Mouse (Mus musculus) forebrain, embryonic 13.5 days (tissue): ENCODE data around the gene Bloc1s3. TPM values are rescaled to one million over a fixed set of nuclear protein-coding genes. Genes with fewer than 3 reads are reported as not detected.
A peak's percentile ranks its signal among the peaks of the same experiment; 100 is the strongest.

Experiments used
- ATAC-seq: fragments of 200-750 bp; cut with Nextera tagmentation; 2 replicates; pipeline ENCODE4 v1.8.0; 2017
- H3K27ac ChIP-seq: fragments of 300-500 bp; sonication (generic); 2 replicates; pipeline ENCODE4 v1.5.1; 2015; ENCODE audit warnings: inconsistent platforms, mild to moderate bottlenecking, moderate library complexity
- H3K27me3 ChIP-seq: fragments of 300-500 bp; sonication (generic); 2 replicates; pipeline ENCODE4 v1.6.1; 2015; ENCODE audit warnings: mild to moderate bottlenecking, inconsistent platforms
- H3K36me3 ChIP-seq: fragments of 300-500 bp; sonication (generic); 2 replicates; pipeline ENCODE4 v1.6.1; 2015; ENCODE audit warnings: mild to moderate bottlenecking, inconsistent platforms; ENCODE audit not compliant: poor library complexity, severe bottlenecking
- H3K4me1 ChIP-seq: fragments of 300-500 bp; sonication (generic); 2 replicates; pipeline ENCODE4 v1.6.1; 2015; ENCODE audit warnings: inconsistent platforms
- H3K4me2 ChIP-seq: fragments of 300-500 bp; sonication (generic); 2 replicates; pipeline ENCODE4 v1.6.1; 2015; ENCODE audit warnings: inconsistent platforms, mild to moderate bottlenecking, moderate library complexity
- H3K4me3 ChIP-seq: fragments of 300-500 bp; sonication (generic); 2 replicates; pipeline ENCODE4 v1.5.1; 2015; ENCODE audit warnings: mild to moderate bottlenecking, inconsistent platforms
- H3K9ac ChIP-seq: fragments of 300-500 bp; sonication (generic); 2 replicates; pipeline ENCODE4 v1.6.1; 2015; ENCODE audit warnings: mild to moderate bottlenecking, inconsistent platforms
- H3K9me3 ChIP-seq: fragments of 300-500 bp; sonication (generic); replicated peaks from 2 replicates; pipeline ENCODE4 v1.6.1; 2016; ENCODE audit warnings: inconsistent platforms
- WGBS: fragments of 180-500 bp; shearing (Covaris S2); methylation state at CpG from one replicate; pipeline ENCODE4 v1.1.7; 2015; 5-methylcytosine and 5-hydroxymethylcytosine counted together
- polyA plus RNA-seq: library from polyadenylated mRNA; unstranded; fragments of >200 nt; fragmentation: Nextera tagmentation; extraction: Ambion mirVana; gene quantifications from 2 replicates; pipeline ENCODE4 v1.2.1, GENCODE M21; 2015

Gene Bloc1s3
- polyA plus RNA-seq, 1 experiment from 2014 or later = 3.3 TPM

DNA sequence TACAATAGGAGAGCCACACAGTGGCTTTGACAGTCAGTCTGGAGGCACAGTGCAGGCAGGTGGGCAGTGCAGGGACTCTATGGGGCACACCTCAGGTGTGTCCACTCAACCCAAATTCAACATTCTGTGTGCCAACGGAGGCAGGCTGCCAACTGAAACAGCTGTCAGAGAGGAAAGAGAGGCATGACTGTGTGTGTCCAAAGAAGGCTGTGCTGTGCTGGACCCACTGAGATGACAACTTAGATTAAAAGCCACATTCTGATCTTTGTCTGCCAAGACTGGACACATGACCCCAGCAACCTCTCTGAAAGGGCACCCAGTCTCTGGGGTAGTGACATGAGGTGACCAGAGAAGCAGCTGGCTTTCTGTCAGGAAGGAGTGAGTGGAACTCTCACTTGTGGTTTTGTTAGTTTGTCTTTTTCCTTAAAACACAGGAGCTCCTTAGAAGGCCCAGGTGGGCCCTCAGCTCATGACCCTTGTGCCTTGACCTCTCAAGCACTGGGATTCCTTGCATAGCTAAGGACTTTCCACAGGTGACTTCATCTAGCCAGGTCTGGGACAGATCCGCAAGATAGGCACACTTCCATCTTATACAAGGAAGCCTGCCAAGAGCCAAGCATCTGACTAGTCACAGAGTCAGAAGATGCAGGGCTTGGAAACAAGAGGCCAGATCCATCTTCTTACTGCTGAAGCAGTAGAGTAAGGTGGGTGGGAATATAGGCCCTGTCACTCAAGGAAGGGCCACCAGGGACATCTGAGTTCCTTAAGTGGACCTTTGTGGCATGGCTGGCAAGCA, 32.8 kb upstream of the Bloc1s3 start:
- Histone ChIP-seq H3K4me3 (no peak overlapping the region), H3K27ac (peak overlapping the region; percentile 75), H3K4me1 (peaks cover 26% of the 10 kb centered on the region), H3K4me2 (no peak overlapping the region), H3K9ac (no peak overlapping the region), H3K36me3 (no peaks in the 10 kb centered on the region), H3K27me3 (no peaks in the 10 kb centered on the region), H3K9me3 (no peaks in the 10 kb centered on the region)
- WGBS = 93% methylated on average over 2 of the region's 2 CpGs
- no peak for ATAC-seq

DNA sequence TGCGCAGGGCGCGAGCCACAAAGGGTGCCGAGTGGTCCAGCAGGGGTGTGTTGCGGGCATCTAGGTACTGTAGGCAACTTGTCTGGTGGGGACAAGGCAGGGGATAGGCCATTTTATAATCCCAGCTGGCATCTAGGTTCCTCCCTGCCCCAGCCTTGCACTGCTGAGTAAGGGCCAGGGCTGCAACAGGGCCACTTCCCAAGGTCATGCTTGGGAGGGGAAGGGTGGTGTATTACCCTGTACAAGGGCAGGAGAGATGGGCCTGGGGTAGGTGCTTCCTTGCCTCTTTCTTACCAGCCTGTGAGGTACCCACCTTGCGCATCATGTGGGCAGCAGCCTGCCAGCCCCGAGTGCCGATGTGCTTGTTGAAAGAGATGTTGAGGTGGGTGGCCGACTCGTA, 26.5 kb upstream of the Bloc1s3 start:
- no peak overlapping the region for H3K4me2 ChIP-seq
- no peak for ATAC-seq
- 97% methylated on average over 10 of the region's 10 CpGs for WGBS

GRCm38 (mm10) chr7:19532240-19532639, 24.1 kb upstream of the Bloc1s3 start:
- no peak overlapping the region for H3K9ac ChIP-seq
- H3K36me3 ChIP-seq = peaks cover 75% of the 10 kb centered on the region
- WGBS = 91% methylated on average over 14 of the region's 14 CpGs
- no peaks in the 10 kb centered on the region for H3K4me1 ChIP-seq
- no peaks in the 10 kb centered on the region for H3K9me3 ChIP-seq
- H3K4me2 ChIP-seq = no peak overlapping the region
- H3K4me3 ChIP-seq = no peak overlapping the region
- no peaks in the 10 kb centered on the region for H3K27me3 ChIP-seq
- no peak overlapping the region for H3K27ac ChIP-seq
- no peak for ATAC-seq

More for the DNA sequence above, 26.5 kb upstream of the Bloc1s3 start:
- Histone ChIP-seq H3K4me1 (no peaks in the 10 kb centered on the region), H3K27ac (no peak overlapping the region), H3K9ac (no peak overlapping the region), H3K36me3 (peaks cover 60% of the 10 kb centered on the region), H3K27me3 (no peaks in the 10 kb centered on the region), H3K4me3 (no peak overlapping the region), H3K9me3 (no peaks in the 10 kb centered on the region)

- ATAC-seq = no peak
- Histone ChIP-seq H3K4me1 (no peaks in the 10 kb centered on the region), H3K27ac (no peak overlapping the region), H3K9ac (no peak overlapping the region), H3K4me3 (no peak overlapping the region), H3K27me3 (no peaks in the 10 kb centered on the region), H3K36me3 (peaks cover 75% of the 10 kb centered on the region), H3K9me3 (no peaks in the 10 kb centered on the region), H3K4me2 (no peak overlapping the region)
- WGBS = 79% methylated on average over 10 of the region's 10 CpGs
These were observed 22.9 kb upstream of the Bloc1s3 start for GRCm38 (mm10) chr7:19531077-19531476.

DNA sequence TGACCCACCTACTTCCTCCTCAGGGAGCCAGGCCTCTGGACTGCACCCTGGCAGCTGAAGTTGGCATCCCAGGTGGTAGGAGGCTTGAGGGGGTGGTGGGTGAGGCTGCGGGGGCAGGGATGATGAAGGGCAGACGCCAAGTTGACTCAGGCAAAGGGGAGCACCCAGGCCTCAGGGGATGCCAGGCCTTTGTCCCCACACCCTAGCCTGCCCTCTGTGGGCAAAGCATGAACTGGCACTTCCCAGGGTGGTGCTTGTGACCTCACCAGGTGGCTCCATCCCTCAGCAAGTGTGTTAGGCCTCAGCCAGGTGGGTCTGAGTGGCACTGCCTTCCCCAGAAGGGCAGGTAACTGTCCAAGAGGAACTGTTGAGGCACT, 16.9 kb upstream of the Bloc1s3 start:
- Histone ChIP-seq H3K9me3 (no peaks in the 10 kb centered on the region), H3K4me1 (peaks cover 22% of the 10 kb centered on the region), H3K27ac (no peak overlapping the region), H3K4me3 (no peak overlapping the region), H3K4me2 (no peak overlapping the region), H3K9ac (no peak overlapping the region), H3K27me3 (peaks cover 56% of the 10 kb centered on the region), H3K36me3 (peaks cover 19% of the 10 kb centered on the region)
- ATAC-seq = no peak
- 70% methylated on average over 2 of the region's 2 CpGs for WGBS

GRCm38 (mm10) chr7:19524420-19525104, 16.4 kb upstream of the Bloc1s3 start:
- Histone ChIP-seq H3K9me3 (no peaks in the 10 kb centered on the region), H3K27me3 (peaks cover 61% of the 10 kb centered on the region), H3K36me3 (peaks cover 14% of the 10 kb centered on the region), H3K4me3 (peak overlapping the region; percentile 43), H3K9ac (peak overlapping the region; percentile 63), H3K27ac (no peak overlapping the region), H3K4me2 (peak overlapping the region; percentile 76), H3K4me1 (peaks cover 27% of the 10 kb centered on the region)
- peak; percentile 48 for ATAC-seq
- 12% methylated on average over 24 of the region's 24 CpGs for WGBS

DNA sequence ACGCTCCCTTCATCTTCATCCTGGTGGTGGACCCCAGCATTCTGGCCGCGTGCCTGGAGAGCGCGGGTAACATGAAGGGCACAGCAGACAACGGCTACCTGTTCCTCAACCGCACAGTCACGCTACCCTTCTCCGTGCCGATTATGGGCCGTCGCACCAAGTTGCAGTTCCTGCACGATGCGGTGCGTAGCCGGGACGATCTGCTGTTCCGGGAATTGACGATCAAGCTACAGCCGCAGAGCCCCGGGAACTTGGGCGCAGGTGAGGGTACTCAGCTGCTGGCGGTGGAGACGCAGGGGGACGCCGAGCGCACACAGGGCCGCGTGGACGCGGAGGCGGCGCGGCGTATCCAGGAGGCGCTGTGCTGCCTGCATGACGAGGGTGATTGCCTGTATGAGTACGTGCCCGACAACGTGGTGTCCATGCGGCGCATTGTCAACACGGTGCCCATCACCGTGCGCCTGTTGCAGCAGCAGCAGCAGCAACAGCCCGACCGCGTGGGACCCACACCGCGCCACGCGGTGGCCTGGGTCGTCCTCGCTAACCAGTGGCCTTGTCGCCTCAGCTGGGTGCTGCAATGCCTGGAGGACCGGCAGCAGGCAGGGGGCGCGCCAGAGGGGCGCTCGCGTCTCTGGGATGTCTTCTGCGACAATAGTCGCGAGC, 15.7 kb upstream of the Bloc1s3 start:
- peak; percentile 72 for ATAC-seq
- peak overlapping the region; percentile 43 for H3K4me3 ChIP-seq
- H3K4me2 ChIP-seq = peak overlapping the region; percentile 76
- H3K9me3 ChIP-seq = no peaks in the 10 kb centered on the region
- peaks cover 27% of the 10 kb centered on the region for H3K4me1 ChIP-seq
- WGBS = 2% methylated on average over 64 of the region's 64 CpGs
- no peak overlapping the region for H3K27ac ChIP-seq
- peak overlapping the region; percentile 63 for H3K9ac ChIP-seq
- peaks cover 7% of the 10 kb centered on the region for H3K36me3 ChIP-seq
- H3K27me3 ChIP-seq = peaks cover 68% of the 10 kb centered on the region

DNA sequence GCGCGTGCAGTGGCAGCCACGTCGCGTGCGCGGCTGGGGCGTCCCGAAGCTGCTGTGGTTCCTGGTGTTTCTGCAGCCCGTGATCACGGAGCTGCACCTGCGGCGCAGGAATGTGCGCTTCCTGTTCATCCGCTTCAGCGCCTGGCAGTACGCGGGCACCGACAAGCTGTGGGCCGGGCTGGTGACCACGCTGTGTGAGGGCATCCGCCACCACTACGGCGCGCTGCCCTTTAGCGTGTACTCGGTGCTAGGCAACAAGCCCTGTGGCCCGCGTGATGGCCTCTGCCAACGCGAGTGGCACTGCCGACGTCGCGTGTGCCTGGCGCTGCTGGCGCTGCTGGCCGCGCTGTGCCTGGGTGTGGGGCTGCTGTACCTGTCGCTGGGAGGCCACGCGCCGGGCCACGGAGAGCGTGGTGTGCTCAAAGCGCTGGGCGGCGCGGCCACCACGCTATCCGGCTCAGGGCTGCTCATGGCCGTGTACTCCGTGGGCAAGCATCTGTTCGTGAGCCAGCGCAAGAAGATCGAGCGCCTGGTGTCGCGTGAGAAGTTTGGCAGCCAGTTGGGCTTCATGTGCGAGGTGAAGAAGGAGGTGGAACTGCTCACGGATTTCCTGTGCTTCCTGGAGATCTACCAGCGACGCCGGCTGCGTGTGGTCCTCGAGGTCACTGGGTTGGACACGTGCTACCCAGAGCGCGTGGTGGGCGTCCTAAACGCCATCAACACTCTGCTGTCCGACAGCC, 15.0 kb upstream of the Bloc1s3 start:
- 11% methylated on average over 72 of the region's 72 CpGs for WGBS
- no peak overlapping the region for H3K27ac ChIP-seq
- H3K9me3 ChIP-seq = no peaks in the 10 kb centered on the region
- peaks cover 27% of the 10 kb centered on the region for H3K4me1 ChIP-seq
- peak overlapping the region; percentile 43 for H3K4me3 ChIP-seq
- peaks cover 75% of the 10 kb centered on the region for H3K27me3 ChIP-seq
- peak overlapping the region; percentile 76 for H3K4me2 ChIP-seq
- peaks cover under 1% of the 10 kb centered on the region; the same call in 1 of the 2 replicates for H3K36me3 ChIP-seq
- ATAC-seq = peak; percentile 5; the same call in 1 of the 2 replicates
- peak overlapping the region; percentile 63; the same call in 1 of the 2 replicates for H3K9ac ChIP-seq

- Histone ChIP-seq H3K27ac (no peak overlapping the region), H3K9me3 (no peaks in the 10 kb centered on the region), H3K4me3 (peak overlapping the region; percentile 21), H3K27me3 (peaks cover 87% of the 10 kb centered on the region), H3K9ac (peak overlapping the region; percentile 47), H3K4me1 (peaks cover 29% of the 10 kb centered on the region), H3K4me2 (peak overlapping the region; percentile 49), H3K36me3 (no peaks in the 10 kb centered on the region)
- WGBS = 8% methylated on average over 23 of the region's 23 CpGs
- no peak for ATAC-seq
These were observed 11.9 kb upstream of the Bloc1s3 start for GRCm38 (mm10) chr7:19520032-19520431.

DNA sequence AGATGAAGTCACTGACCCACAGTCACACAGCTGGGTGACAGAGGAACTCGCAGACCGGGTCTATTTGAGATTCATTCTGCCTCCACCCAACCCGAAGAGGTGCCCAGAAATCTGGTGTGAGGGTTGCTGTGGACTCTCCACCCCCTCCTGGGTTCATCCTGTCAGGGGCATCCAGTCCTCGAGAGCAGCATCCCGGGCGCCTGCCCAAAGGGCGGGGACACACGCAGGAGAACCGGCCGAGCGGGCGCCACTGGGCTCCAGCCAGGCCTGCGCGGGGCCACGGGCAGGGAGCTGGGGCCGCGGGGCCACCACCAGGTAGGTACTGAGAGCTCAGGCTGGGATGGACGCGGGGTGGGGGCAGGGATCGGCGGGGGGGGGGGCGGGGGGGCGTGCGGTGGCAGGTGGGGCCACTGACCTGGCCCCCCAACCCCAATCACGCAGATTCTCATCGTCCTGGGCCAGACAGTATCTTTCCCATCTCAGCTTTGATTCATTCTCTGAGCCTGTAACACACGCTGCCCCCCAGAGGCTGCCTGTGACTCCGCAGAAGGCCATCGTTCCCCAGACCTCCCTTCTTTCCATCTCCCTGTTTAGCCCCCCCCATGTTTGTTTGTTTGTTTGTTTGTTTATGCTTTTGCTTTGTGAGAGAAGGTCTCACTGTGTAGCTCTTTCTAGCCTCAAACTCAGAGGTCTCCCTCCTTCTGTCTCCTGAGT, 9.6 kb upstream of the Bloc1s3 start, which contains the start of gene Nkpd1:
TSS of gene Nkpd1 (plus strand) at position 187 of the 714 bp plus-strand sequence.
- peaks cover 64% of the 10 kb centered on the region for H3K27me3 ChIP-seq
- ATAC-seq = no peak
- WGBS = 3% methylated on average over 19 of the region's 29 CpGs

GRCm38 (mm10) chr7:19512353-19512752, 4.2 kb upstream of the Bloc1s3 start:
- ATAC-seq = no peak
- H3K4me1 ChIP-seq = peaks cover 15% of the 10 kb centered on the region
- 79% methylated on average over 6 of the region's 6 CpGs for WGBS
- no peak overlapping the region for H3K4me3 ChIP-seq
- no peaks in the 10 kb centered on the region for H3K36me3 ChIP-seq
- H3K4me2 ChIP-seq = no peak overlapping the region
- no peak overlapping the region for H3K9ac ChIP-seq
- peaks cover 10% of the 10 kb centered on the region for H3K27me3 ChIP-seq
- H3K9me3 ChIP-seq = no peaks in the 10 kb centered on the region
- no peak overlapping the region for H3K27ac ChIP-seq

More for the DNA sequence above, 9.6 kb upstream of the Bloc1s3 start, which contains the start of gene Nkpd1:
- H3K9me3 ChIP-seq = no peaks in the 10 kb centered on the region
- peak within 1 kb of the TSS; percentile 17 for H3K4me3 ChIP-seq
- no peaks in the 10 kb centered on the region for H3K36me3 ChIP-seq
- H3K4me1 ChIP-seq = peaks cover 11% of the 10 kb centered on the region
- peak within 1 kb of the TSS; percentile 49 for H3K4me2 ChIP-seq
- no peak within 1 kb of the TSS for H3K27ac ChIP-seq
- H3K9ac ChIP-seq = peak within 1 kb of the TSS; percentile 60
